Mouse (Mus musculus) forebrain, embryonic 15.5 days (tissue): Measurements from ENCODE around the gene Utp11. TPM values are rescaled to one million over a fixed set of nuclear protein-coding genes. Genes with fewer than 3 reads are reported as not detected.

Source experiments
- ATAC-seq: fragments of 200-750 bp; cut with Nextera tagmentation; replicated peaks from 2 replicates; pipeline ENCODE4 v1.8.0; 2017; ENCODE audit warnings: mild to moderate bottlenecking, moderate TSS enrichment, moderate library complexity
- H3K27ac ChIP-seq: fragments of 300-500 bp; sonication (generic); replicated peaks from 2 replicates; pipeline ENCODE4 v1.5.1; 2015; ENCODE audit warnings: mild to moderate bottlenecking, inconsistent platforms
- H3K27me3 ChIP-seq: fragments of 300-500 bp; sonication (generic); 2 replicates; pipeline ENCODE4 v1.6.1; 2015; ENCODE audit warnings: inconsistent platforms
- H3K36me3 ChIP-seq: fragments of 300-500 bp; sonication (generic); 2 replicates; pipeline ENCODE4 v1.6.1; 2015; ENCODE audit warnings: mild to moderate bottlenecking, inconsistent platforms
- H3K4me1 ChIP-seq: fragments of 300-500 bp; sonication (generic); 2 replicates; pipeline ENCODE4 v1.6.1; 2015; ENCODE audit warnings: inconsistent platforms
- H3K4me2 ChIP-seq: fragments of 300-500 bp; sonication (generic); replicated peaks from 2 replicates; pipeline ENCODE4 v1.6.1; 2015; ENCODE audit warnings: mild to moderate bottlenecking, inconsistent platforms
- H3K4me3 ChIP-seq: fragments of 300-500 bp; sonication (generic); 2 replicates; pipeline ENCODE4 v1.5.1; 2015; ENCODE audit warnings: mild to moderate bottlenecking, inconsistent platforms
- H3K9ac ChIP-seq: fragments of 300-500 bp; sonication (generic); replicated peaks from 2 replicates; pipeline ENCODE4 v1.6.1; 2015; ENCODE audit warnings: mild to moderate bottlenecking, inconsistent platforms
- H3K9me3 ChIP-seq: fragments of 300-500 bp; sonication (generic); 2 replicates; pipeline ENCODE4 v1.6.1; 2016; ENCODE audit warnings: inconsistent platforms
- WGBS: fragments of 180-500 bp; shearing (Covaris S2); methylation state at CpG from one replicate; pipeline ENCODE4 v1.1.7; 2015; ENCODE audit warnings: mixed read lengths; 5-methylcytosine and 5-hydroxymethylcytosine counted together
- polyA plus RNA-seq: library from polyadenylated mRNA; unstranded; fragments of >200 nt; fragmentation: Nextera tagmentation; extraction: Ambion mirVana; gene quantifications from 2 replicates; pipeline ENCODE4 v1.2.1, GENCODE M21; 2015

Gene Utp11
- polyA plus RNA-seq, 1 experiment from 2014 or later, result 46.0 TPM

- no peak for ATAC-seq
- H3K4me3 ChIP-seq, result no peak overlapping the region
- no peaks in the 10 kb centered on the region for H3K36me3 ChIP-seq
- H3K4me1 ChIP-seq, result peaks cover 47% of the 10 kb centered on the region
- WGBS, result 21% methylated on average over 4 of the region's 5 CpGs
- no peaks in the 10 kb centered on the region for H3K27me3 ChIP-seq
- H3K4me2 ChIP-seq, result peak overlapping the region; percentile 98
- H3K27ac ChIP-seq, result no peak overlapping the region
- H3K9ac ChIP-seq, result no peak overlapping the region
- H3K9me3 ChIP-seq, result no peaks in the 10 kb centered on the region
Measured at GRCm38 (mm10) chr4:124701916-124702315, 8.5 kb upstream of the Utp11 start.

GRCm38 (mm10) chr4:124701052-124701845, 7.8 kb upstream of the Utp11 start:
- H3K4me3 ChIP-seq, result peak overlapping the region; percentile 65
- no peak; the same call in 1 of the 2 replicates for ATAC-seq
- H3K27me3 ChIP-seq, result peaks cover 2% of the 10 kb centered on the region
- H3K4me2 ChIP-seq, result peak overlapping the region; percentile 98
- no peaks in the 10 kb centered on the region for H3K36me3 ChIP-seq
- no peaks in the 10 kb centered on the region for H3K9me3 ChIP-seq
- peak overlapping the region; percentile 56 for H3K9ac ChIP-seq
- peaks cover 47% of the 10 kb centered on the region for H3K4me1 ChIP-seq
- 4% methylated on average over 22 of the region's 22 CpGs for WGBS
- H3K27ac ChIP-seq, result no peak overlapping the region; the same call in 1 of the 2 replicates

- Histone ChIP-seq H3K9ac (peak within 1 kb of the TSS; percentile 56), H3K4me1 (peaks cover 47% of the 10 kb centered on the region), H3K27ac (no peak within 1 kb of the TSS; the same call in 1 of the 2 replicates), H3K4me3 (peak within 1 kb of the TSS; percentile 65), H3K4me2 (peak within 1 kb of the TSS; percentile 98), H3K36me3 (no peaks in the 10 kb centered on the region), H3K9me3 (no peaks in the 10 kb centered on the region), H3K27me3 (peaks cover 6% of the 10 kb centered on the region)
- WGBS, result under 1% methylated on average over 39 of the region's 59 CpGs
- peak; percentile 46 for ATAC-seq
Measured at GRCm38 (mm10) chr4:124700248-124700971, 7.0 kb upstream of the Utp11 start, which contains the start of gene Fhl3. Gene Fhl3 (plus strand): TSS chr4:124700701.

GRCm38 (mm10) chr4:124699791-124700190, 6.4 kb upstream of the Utp11 start:
- H3K4me3 ChIP-seq, result peak overlapping the region; percentile 65; the same call in 1 of the 2 replicates
- H3K4me1 ChIP-seq, result peaks cover 45% of the 10 kb centered on the region
- peaks cover 6% of the 10 kb centered on the region for H3K27me3 ChIP-seq
- H3K9ac ChIP-seq, result no peak overlapping the region
- H3K9me3 ChIP-seq, result no peaks in the 10 kb centered on the region
- peak overlapping the region; percentile 98 for H3K4me2 ChIP-seq
- no peak overlapping the region for H3K27ac ChIP-seq
- 11% methylated on average over 6 of the region's 6 CpGs for WGBS
- no peak for ATAC-seq
- H3K36me3 ChIP-seq, result no peaks in the 10 kb centered on the region

- no peak overlapping the region for H3K9ac ChIP-seq
- WGBS, result 16% methylated on average over 18 of the region's 18 CpGs
- no peaks in the 10 kb centered on the region for H3K36me3 ChIP-seq
- peaks cover 6% of the 10 kb centered on the region for H3K27me3 ChIP-seq
- no peak overlapping the region for H3K27ac ChIP-seq
- peaks cover 37% of the 10 kb centered on the region for H3K4me1 ChIP-seq
- no peaks in the 10 kb centered on the region for H3K9me3 ChIP-seq
- no peak for ATAC-seq
- H3K4me3 ChIP-seq, result no peak overlapping the region
- H3K4me2 ChIP-seq, result no peak overlapping the region
Measured at GRCm38 (mm10) chr4:124695786-124696516, 2.6 kb upstream of the Utp11 start.

GRCm38 (mm10) chr4:124694572-124694971, 1.2 kb upstream of the Utp11 start:
- H3K4me1 ChIP-seq, result peaks cover 28% of the 10 kb centered on the region
- H3K36me3 ChIP-seq, result peaks cover under 1% of the 10 kb centered on the region; the same call in 1 of the 2 replicates
- H3K9ac ChIP-seq, result no peak overlapping the region
- H3K9me3 ChIP-seq, result no peaks in the 10 kb centered on the region
- peaks cover 6% of the 10 kb centered on the region for H3K27me3 ChIP-seq
- H3K4me2 ChIP-seq, result no peak overlapping the region
- H3K4me3 ChIP-seq, result no peak overlapping the region
- no peak for ATAC-seq
- H3K27ac ChIP-seq, result no peak overlapping the region
- 86% methylated on average over 2 of the region's 2 CpGs for WGBS

GRCm38 (mm10) chr4:124692416-124692861, 961 bp downstream of the Utp11 start:
- H3K4me3 ChIP-seq, result peak overlapping the region; percentile 94
- H3K27me3 ChIP-seq, result peaks cover 6% of the 10 kb centered on the region
- peak overlapping the region; percentile 91 for H3K9ac ChIP-seq
- peaks cover 3% of the 10 kb centered on the region; the same call in 1 of the 2 replicates for H3K36me3 ChIP-seq
- H3K4me1 ChIP-seq, result peaks cover 28% of the 10 kb centered on the region
- H3K27ac ChIP-seq, result no peak overlapping the region
- H3K9me3 ChIP-seq, result no peaks in the 10 kb centered on the region
- no peak for ATAC-seq
- H3K4me2 ChIP-seq, result peak overlapping the region; percentile 61
- 66% methylated on average over 3 of the region's 3 CpGs for WGBS

GRCm38 (mm10) chr4:124691455-124691854, 1.9 kb downstream of the Utp11 start:
- Histone ChIP-seq H3K4me1 (peaks cover 28% of the 10 kb centered on the region), H3K27ac (no peak overlapping the region), H3K9me3 (no peaks in the 10 kb centered on the region), H3K4me3 (no peak overlapping the region), H3K4me2 (no peak overlapping the region), H3K36me3 (peaks cover 3% of the 10 kb centered on the region; the same call in 1 of the 2 replicates), H3K9ac (0 out of 2 replicates have a peak overlapping the region, but pooled peaks have one; percentile 10), H3K27me3 (peaks cover 6% of the 10 kb centered on the region)
- WGBS, result 92% methylated on average over 8 of the region's 8 CpGs
- ATAC-seq, result no peak

GRCm38 (mm10) chr4:124685897-124686402, 7.5 kb downstream of the Utp11 start:
- H3K4me1 ChIP-seq, result 0 out of 2 replicates have a peak, but pooled peaks cover 4% of the 10 kb centered on the region
- 93% methylated on average over 8 of the region's 8 CpGs for WGBS
- H3K27me3 ChIP-seq, result no peaks in the 10 kb centered on the region
- no peak for ATAC-seq
- H3K9me3 ChIP-seq, result no peaks in the 10 kb centered on the region
- H3K4me2 ChIP-seq, result no peak overlapping the region
- no peak overlapping the region for H3K27ac ChIP-seq
- H3K9ac ChIP-seq, result no peak overlapping the region
- no peak overlapping the region for H3K4me3 ChIP-seq
- peaks cover 43% of the 10 kb centered on the region for H3K36me3 ChIP-seq

GRCm38 (mm10) chr4:124685453-124685852, 7.9 kb downstream of the Utp11 start:
- H3K27ac ChIP-seq, result no peak overlapping the region
- no peaks in the 10 kb centered on the region for H3K27me3 ChIP-seq
- H3K36me3 ChIP-seq, result peaks cover 48% of the 10 kb centered on the region
- H3K9ac ChIP-seq, result no peak overlapping the region
- H3K4me1 ChIP-seq, result no peaks in the 10 kb centered on the region
- ATAC-seq, result no peak
- no peak overlapping the region for H3K4me2 ChIP-seq
- 87% methylated on average over 8 of the region's 8 CpGs for WGBS
- H3K4me3 ChIP-seq, result no peak overlapping the region
- no peaks in the 10 kb centered on the region for H3K9me3 ChIP-seq

- H3K4me2 ChIP-seq, result no peak overlapping the region
- no peaks in the 10 kb centered on the region for H3K27me3 ChIP-seq
- H3K9ac ChIP-seq, result no peak overlapping the region
- H3K27ac ChIP-seq, result no peak overlapping the region
- no peak for ATAC-seq
- H3K4me1 ChIP-seq, result no peaks in the 10 kb centered on the region
- no peaks in the 10 kb centered on the region for H3K9me3 ChIP-seq
- H3K4me3 ChIP-seq, result no peak overlapping the region
- H3K36me3 ChIP-seq, result peaks cover 52% of the 10 kb centered on the region
- 85% methylated on average over 4 of the region's 4 CpGs for WGBS
Measured at GRCm38 (mm10) chr4:124685004-124685403, 8.4 kb downstream of the Utp11 start.
